Mouse (Mus musculus) lung, embryonic 14.5 days (tissue): ENCODE data around the gene Clca3a1. TPM values are rescaled to one million over a fixed set of nuclear protein-coding genes. Genes with fewer than 3 reads are reported as not detected.
"Not testable (repeated sequence)": the region's sequence is repeated elsewhere in the genome, so short reads cannot be mapped to it uniquely, and the experiment has no call there.

Source experiments
- ATAC-seq: fragments of 200-750 bp; cut with Nextera tagmentation; 2 replicates; pipeline ENCODE4 v1.8.0; 2017; ENCODE audit warnings: mild to moderate bottlenecking, moderate TSS enrichment, moderate library complexity; ENCODE audit not compliant: insufficient read depth
- DNase-seq: peaks from one replicate; pipeline ENCODE4 v3.0.0-alpha.2; 2015
- H3K27ac ChIP-seq: fragments of 300-500 bp; sonication (generic); 2 replicates; pipeline ENCODE4 v1.5.1; 2014; ENCODE audit warnings: low read depth, mild to moderate bottlenecking, moderate library complexity
- H3K27me3 ChIP-seq: fragments of 300-500 bp; sonication (generic); 2 replicates; pipeline ENCODE4 v1.6.1; 2014; ENCODE audit warnings: low read length, control low read depth; ENCODE audit not compliant: insufficient read depth
- H3K36me3 ChIP-seq: fragments of 300-500 bp; sonication (generic); 2 replicates; pipeline ENCODE4 v1.6.1; 2014; ENCODE audit warnings: control low read depth; ENCODE audit not compliant: insufficient read depth
- H3K4me1 ChIP-seq: fragments of 300-500 bp; sonication (generic); 2 replicates; pipeline ENCODE4 v1.6.1; 2014; ENCODE audit warnings: antibody characterized with exemption, control low read depth; ENCODE audit not compliant: insufficient read depth
- H3K4me2 ChIP-seq: fragments of 300-500 bp; sonication (generic); 2 replicates; pipeline ENCODE4 v1.6.1; 2014; ENCODE audit warnings: mild to moderate bottlenecking
- H3K4me3 ChIP-seq: fragments of 300-500 bp; sonication (generic); 2 replicates; pipeline ENCODE4 v1.5.1; 2014; ENCODE audit warnings: low read depth, low read length
- H3K9ac ChIP-seq: fragments of 300-500 bp; sonication (generic); 2 replicates; pipeline ENCODE4 v1.6.1; 2014
- H3K9me3 ChIP-seq: fragments of 300-500 bp; sonication (generic); 2 replicates; pipeline ENCODE4 v1.6.1; 2016; ENCODE audit warnings: low read depth, low read length, control low read depth
- CTCF ChIP-seq: IDR thresholded peaks from 2 replicates; pipeline ENCODE4 v1.5.1; 2016; ENCODE audit warnings: antibody characterized with exemption, low read depth
- WGBS: fragments of 180-500 bp; shearing (Covaris S2); extraction: QIAGEN DNeasy Blood & Tissue Kit; methylation state at CpG from one replicate; pipeline ENCODE4 v1.1.7; 2014; 5-methylcytosine and 5-hydroxymethylcytosine counted together
- polyA plus RNA-seq: library from polyadenylated mRNA; unstranded; fragments of >200 nt; fragmentation: Nextera tagmentation; extraction: Ambion mirVana; gene quantifications from 2 replicates; pipeline ENCODE4 v1.2.1, GENCODE M21; 2014

Gene Clca3a1
- polyA plus RNA-seq, 1 experiment from 2014 or later = 2.8 TPM

- Histone ChIP-seq H3K9me3 (no peaks in the 10 kb centered on the region), H3K4me3 (no peak overlapping the region), H3K4me1 (no peaks in the 10 kb centered on the region), H3K36me3 (no peaks in the 10 kb centered on the region), H3K9ac (no peak overlapping the region), H3K27ac (no peak overlapping the region), H3K27me3 (no peaks in the 10 kb centered on the region), H3K4me2 (no peak overlapping the region)
- DNase-seq (peak; percentile 80), ATAC-seq (no peak)
- TF ChIP-seq CTCF = peak; percentile 57
- 22% methylated on average over 9 of the region's 9 CpGs for WGBS
Measured at GRCm38 (mm10) chr3:144736831-144737230, 23.9 kb downstream of the Clca3a1 start.

DNA sequence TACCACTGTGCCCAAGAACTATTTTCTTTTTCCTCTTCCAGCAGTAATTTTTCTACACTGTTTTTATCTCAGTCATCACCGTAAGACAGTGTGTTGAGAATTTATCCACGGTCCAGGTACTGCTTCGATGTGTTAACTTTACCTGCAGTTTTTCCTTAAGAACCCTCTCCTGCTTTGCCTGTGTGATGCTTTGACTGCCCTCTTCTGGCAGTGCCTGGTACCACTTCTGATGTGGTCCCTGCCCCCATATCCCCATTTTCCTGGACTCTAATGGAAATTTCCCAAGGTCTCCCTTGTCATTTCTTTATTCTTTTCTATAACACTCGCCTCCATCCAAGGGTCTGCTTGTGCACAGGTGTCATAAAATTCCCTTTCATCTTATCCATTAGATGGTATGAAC, 37.3 kb downstream of the Clca3a1 start:
- Histone ChIP-seq H3K4me3 (no peak overlapping the region), H3K4me1 (peaks cover 3% of the 10 kb centered on the region), H3K9me3 (no peaks in the 10 kb centered on the region), H3K27me3 (no peaks in the 10 kb centered on the region), H3K36me3 (no peaks in the 10 kb centered on the region), H3K9ac (no peak overlapping the region), H3K4me2 (no peak overlapping the region), H3K27ac (no peak overlapping the region)
- 40% methylated on average over 4 of the region's 4 CpGs for WGBS
- DNase-seq = peak; percentile 68
- TF ChIP-seq CTCF = peak; percentile 73
- ATAC-seq = no peak

GRCm38 (mm10) chr3:144722566-144722965, 38.2 kb downstream of the Clca3a1 start:
- H3K36me3 ChIP-seq, ATAC-seq, H3K27ac ChIP-seq, H3K4me2 ChIP-seq, H3K27me3 ChIP-seq, H3K4me1 ChIP-seq, H3K9ac ChIP-seq, DNase-seq, H3K9me3 ChIP-seq, H3K4me3 ChIP-seq: not testable (repeated sequence)
- 69% methylated on average over 3 of the region's 3 CpGs for WGBS

DNA sequence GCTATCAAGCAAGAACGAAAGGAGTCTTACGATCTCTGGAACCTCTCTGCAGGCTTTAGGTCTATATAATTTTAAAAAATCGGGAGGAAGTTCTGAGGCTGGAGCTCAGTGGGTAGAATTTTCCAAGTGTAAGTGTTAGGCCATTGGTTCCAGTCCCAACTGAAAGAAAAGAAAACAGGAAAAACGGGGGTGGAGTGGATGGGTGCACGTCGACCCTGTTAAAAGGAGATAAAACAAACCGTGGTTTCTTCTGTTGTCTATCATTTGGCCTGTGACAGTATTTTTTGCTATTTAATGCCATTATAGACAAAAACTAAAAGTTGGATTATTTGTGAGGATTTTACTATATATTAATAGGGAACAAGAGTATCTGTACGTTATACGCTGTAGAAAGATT, 38.9 kb downstream of the Clca3a1 start:
- H3K4me3 ChIP-seq = no peak overlapping the region
- no peaks in the 10 kb centered on the region for H3K9me3 ChIP-seq
- H3K27ac ChIP-seq = no peak overlapping the region
- H3K27me3 ChIP-seq = no peaks in the 10 kb centered on the region
- no peak overlapping the region for H3K4me2 ChIP-seq
- ATAC-seq (no peak), DNase-seq (no peak)
- TF ChIP-seq CTCF = no peak
- 0 out of 2 replicates have a peak, but pooled peaks cover 4% of the 10 kb centered on the region for H3K36me3 ChIP-seq
- no peak overlapping the region for H3K9ac ChIP-seq
- WGBS = 76% methylated on average over 9 of the region's 9 CpGs
- peaks cover 5% of the 10 kb centered on the region for H3K4me1 ChIP-seq

- no peak for DNase-seq
- H3K9ac ChIP-seq = peak overlapping the region; percentile 45
- peak overlapping the region; percentile 85 for H3K4me3 ChIP-seq
- no peak for ATAC-seq
- no peaks in the 10 kb centered on the region for H3K9me3 ChIP-seq
- H3K4me1 ChIP-seq = peaks cover 5% of the 10 kb centered on the region
- 0 out of 2 replicates have a peak, but pooled peaks cover 4% of the 10 kb centered on the region for H3K36me3 ChIP-seq
- H3K27me3 ChIP-seq = no peaks in the 10 kb centered on the region
- peak overlapping the region; percentile 99; the same call in 1 of the 2 replicates for H3K27ac ChIP-seq
- H3K4me2 ChIP-seq = peak overlapping the region; percentile 83
- WGBS = 77% methylated on average over 10 of the region's 10 CpGs
- TF ChIP-seq CTCF = no peak
Measured at GRCm38 (mm10) chr3:144721077-144721859, 39.5 kb downstream of the Clca3a1 start.

GRCm38 (mm10) chr3:144719901-144720747, 40.7 kb downstream of the Clca3a1 start, which contains the start of gene Sh3glb1:
Gene Sh3glb1 (minus strand): TSS chr3:144720335.
- Histone ChIP-seq H3K36me3 (0 out of 2 replicates have a peak, but pooled peaks cover 4% of the 10 kb centered on the region), H3K9ac (peak within 1 kb of the TSS; percentile 83), H3K27ac (peak within 1 kb of the TSS; percentile 99), H3K4me1 (peaks cover 5% of the 10 kb centered on the region), H3K27me3 (no peaks in the 10 kb centered on the region), H3K9me3 (no peaks in the 10 kb centered on the region), H3K4me3 (peak within 1 kb of the TSS; percentile 85), H3K4me2 (peak within 1 kb of the TSS; percentile 83)
- TF ChIP-seq CTCF = peak; percentile 99
- under 1% methylated on average over 59 of the region's 98 CpGs for WGBS
- DNase-seq (peak; percentile 96), ATAC-seq (peak; percentile 94)
